11 mouse cellular contexts compared by ENCODE assay signal in the genomic region with DNA sequence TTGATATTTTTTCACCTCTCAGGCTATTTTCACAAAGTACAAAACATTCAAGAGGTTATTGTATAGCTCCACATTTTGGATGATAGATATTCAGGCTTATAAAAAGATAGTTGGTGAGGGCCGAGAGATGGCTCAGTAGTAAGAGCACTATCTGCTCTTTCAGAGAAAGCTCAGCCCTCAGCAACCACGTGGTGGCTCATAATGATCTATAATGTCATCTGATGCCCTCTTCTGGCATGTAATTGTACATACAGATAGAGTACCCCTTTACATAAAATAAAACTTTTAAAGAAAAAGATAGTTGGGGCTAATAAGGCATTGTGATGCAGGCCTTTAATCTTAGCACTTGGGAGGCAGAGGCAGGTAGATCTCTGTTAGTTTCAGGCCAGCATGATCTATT. TPM values are rescaled to one million over a fixed set of nuclear protein-coding genes. Genes with fewer than 3 reads are reported as not detected.
DNase-seq lines count a peak whose midpoint lies in the region; ATAC-seq lines count a peak whose summit lies in the region.
"Had no signal": no experiment of that assay in that cellular context is flagged by ENCODE, and none has a peak within 500 bp of the region (broad histone marks: within the 10 kb centered on the region; RNA-seq: fewer than 3 reads in every experiment).

No protein-coding gene starts in this region.

- peak overlapping the region; percentile 97; the same call in 1 of the 2 replicates for H3K4me3 ChIP-seq in liver, embryonic 11.5 days (ENCODE audit: low read depth, low read length)
- H3K4me3 ChIP-seq in embryonic facial prominence, embryonic 13.5 days, result peak overlapping the region; percentile 100; the same call in 1 of the 2 replicates

- no peak overlapping the region for H3K9ac ChIP-seq in liver, embryonic 11.5 days (ENCODE audit: low read depth, low read length)
- H3K9ac ChIP-seq in embryonic facial prominence, embryonic 13.5 days, result no peak overlapping the region

- no peaks in the 10 kb centered on the region for H3K27me3 ChIP-seq in liver, embryonic 11.5 days (replicated peaks; ENCODE audit: control insufficient read depth, insufficient read depth, low read length)
- H3K27me3 ChIP-seq in embryonic facial prominence, embryonic 13.5 days, result no peaks in the 10 kb centered on the region

- peaks cover 11% of the 10 kb centered on the region for H3K4me1 ChIP-seq in liver, embryonic 11.5 days (replicated peaks; ENCODE audit: control insufficient read depth, insufficient read depth, low read length)
- H3K4me1 ChIP-seq in embryonic facial prominence, embryonic 13.5 days, result peaks cover 24% of the 10 kb centered on the region

- WGBS in liver, embryonic 11.5 days, result 46% methylated on average over 2 of the region's 2 CpGs
- WGBS in embryonic facial prominence, embryonic 13.5 days, result 62% methylated on average over 2 of the region's 2 CpGs

- H3K9me3 ChIP-seq in liver, embryonic 11.5 days (ENCODE audit: control insufficient read depth, low read length), result no peaks in the 10 kb centered on the region
- no peaks in the 10 kb centered on the region for H3K9me3 ChIP-seq in embryonic facial prominence, embryonic 13.5 days

- DNase-seq in liver, embryonic 11.5 days (ENCODE audit: low spot score), result no peak
- DNase-seq in liver, result no peak
- peak; percentile 50 for DNase-seq in ES-CJ7 (ENCODE audit: low read depth, low spot score)
- DNase-seq in naive thymus-derived CD4-positive, alpha-beta T cell, adult 2 months (ENCODE audit: low read depth), result peak; percentile 51
- no peak for DNase-seq in urinary bladder, adult 18-20 months (ENCODE audit: low spot score in 2 of 2)
- DNase-seq in cerebellum, adult 18-20 months, result no peak
- DNase-seq: cerebellum, postnatal 14 days; retina, postnatal 1 day had no signal

- peak overlapping the region; percentile 96 for H3K4me2 ChIP-seq in liver, embryonic 11.5 days
- H3K4me2 ChIP-seq in embryonic facial prominence, embryonic 13.5 days, result peak overlapping the region; percentile 95; the same call in 1 of the 2 replicates

- ATAC-seq in liver, embryonic 11.5 days (replicated peaks; ENCODE audit: low FRiP score), result no peak
- no peak for ATAC-seq in embryonic facial prominence, embryonic 13.5 days (ENCODE audit: insufficient number of reproducible peaks, insufficient read depth, low FRiP score, low TSS enrichment, low read depth)

- no peak overlapping the region for H3K27ac ChIP-seq in liver, embryonic 11.5 days (ENCODE audit: low read depth, low read length)
- H3K27ac ChIP-seq in embryonic facial prominence, embryonic 13.5 days, result no peak overlapping the region
- H3K27ac ChIP-seq: macrophage had no signal

- peaks cover 26% of the 10 kb centered on the region; the same call in 1 of the 2 replicates for H3K36me3 ChIP-seq in liver, embryonic 11.5 days (ENCODE audit: control insufficient read depth, insufficient read depth, low read length)
- peaks cover 47% of the 10 kb centered on the region for H3K36me3 ChIP-seq in embryonic facial prominence, embryonic 13.5 days

RNA-seq across cellular contexts. Expression of a gene that starts 1.0 kb away (rescaled TPM):
- polyA plus RNA-seq in liver, embryonic 11.5 days (2014; fragmentation: Nextera tagmentation; extraction: Ambion mirVana), result 18.5 and 18.6 TPM in 2 replicates
- polyA plus RNA-seq in embryonic facial prominence, embryonic 13.5 days (2015; fragmentation: Nextera tagmentation; extraction: Ambion mirVana), result 29.1 and 29.8 TPM in 2 replicates

RNA-seq across cellular contexts. Expression of a gene that starts 1.8 kb away (rescaled TPM):
- 25.7 and 32.9 TPM in 2 replicates for polyA plus RNA-seq in liver, embryonic 11.5 days (2014; fragmentation: Nextera tagmentation; extraction: Ambion mirVana)
- 36.3 and 37.4 TPM in 2 replicates for polyA plus RNA-seq in embryonic facial prominence, embryonic 13.5 days (2015; fragmentation: Nextera tagmentation; extraction: Ambion mirVana)

RNA-seq across cellular contexts. Expression of a gene that starts 34.0 kb away (rescaled TPM):
- 50.3 and 55.3 TPM in 2 replicates for polyA plus RNA-seq in liver, embryonic 11.5 days (2014; fragmentation: Nextera tagmentation; extraction: Ambion mirVana)
- polyA plus RNA-seq in embryonic facial prominence, embryonic 13.5 days (2015; fragmentation: Nextera tagmentation; extraction: Ambion mirVana), result 70.6 and 75.4 TPM in 2 replicates

RNA-seq across cellular contexts. Expression of a gene that starts 43.0 kb away (rescaled TPM):
- polyA plus RNA-seq in liver, embryonic 11.5 days (2014; fragmentation: Nextera tagmentation; extraction: Ambion mirVana), result 0.14 TPM in 1 of 2 replicates, not detected in the other
- not detected in 2 replicates for polyA plus RNA-seq in embryonic facial prominence, embryonic 13.5 days (2015; fragmentation: Nextera tagmentation; extraction: Ambion mirVana)
- polyA plus RNA-seq: frontal cortex, adult 2 months; macrophage had no signal

Comparison
In these comparisons a context has a peak if more than half of its experiments do, and no peak if none do; other contexts are left out.
1. DNase-seq: peak in ES-CJ7 (single experiment) and naive thymus-derived CD4-positive, alpha-beta T cell, adult 2 months (single experiment); none in liver, embryonic 11.5 days (single experiment), liver (single experiment), urinary bladder, adult 18-20 months (0 of 2) and cerebellum, adult 18-20 months (0 of 2).